Mouse (Mus musculus) forebrain, embryonic 16.5 days (tissue): ENCODE data around the gene Entpd7. TPM values are rescaled to one million over a fixed set of nuclear protein-coding genes. Genes with fewer than 3 reads are reported as not detected.

ENCODE experiments used
- ATAC-seq: fragments of 200-750 bp; cut with Nextera tagmentation; 2 replicates; pipeline ENCODE4 v1.8.0; 2017; ENCODE audit warnings: mild to moderate bottlenecking, moderate library complexity
- H3K27ac ChIP-seq: fragments of 300-500 bp; sonication (generic); 2 replicates; pipeline ENCODE4 v1.5.1; 2014; ENCODE audit warnings: low read length, control low read depth
- H3K27me3 ChIP-seq: fragments of 300-500 bp; sonication (generic); replicated peaks from 2 replicates; pipeline ENCODE4 v1.6.1; 2014; ENCODE audit warnings: low read length; ENCODE audit not compliant: control insufficient read depth, insufficient read depth
- H3K36me3 ChIP-seq: fragments of 300-500 bp; sonication (generic); 2 replicates; pipeline ENCODE4 v1.6.1; 2014; ENCODE audit not compliant: control insufficient read depth, insufficient read depth
- H3K4me1 ChIP-seq: fragments of 300-500 bp; sonication (generic); replicated peaks from 2 replicates; pipeline ENCODE4 v1.6.1; 2014; ENCODE audit warnings: low read length; ENCODE audit not compliant: control insufficient read depth, insufficient read depth
- H3K4me2 ChIP-seq: fragments of 300-500 bp; sonication (generic); 2 replicates; pipeline ENCODE4 v1.6.1; 2014; ENCODE audit warnings: mild to moderate bottlenecking, low read length, control low read depth
- H3K4me3 ChIP-seq: fragments of 300-500 bp; sonication (generic); replicated peaks from 2 replicates; pipeline ENCODE4 v1.5.1; 2014; ENCODE audit warnings: mild to moderate bottlenecking, low read length, control low read depth
- H3K9ac ChIP-seq: fragments of 300-500 bp; sonication (generic); replicated peaks from 2 replicates; pipeline ENCODE4 v1.6.1; 2014; ENCODE audit warnings: low read depth, low read length, control low read depth
- H3K9me3 ChIP-seq: fragments of 300-500 bp; sonication (generic); 2 replicates; pipeline ENCODE4 v1.6.1; 2016; ENCODE audit warnings: low read length; ENCODE audit not compliant: control insufficient read depth
- WGBS: fragments of 180-500 bp; shearing (Covaris S2); extraction: QIAGEN DNeasy Blood & Tissue Kit; methylation state at CpG from one replicate; pipeline ENCODE4 v1.1.7; 2014; 5-methylcytosine and 5-hydroxymethylcytosine counted together
- polyA plus RNA-seq: library from polyadenylated mRNA; unstranded; fragments of >200 nt; fragmentation: Nextera tagmentation; extraction: Ambion mirVana; gene quantifications from 2 replicates; pipeline ENCODE4 v1.2.1, GENCODE M21; 2015

Entpd7 gene
- polyA plus RNA-seq, 1 experiment from 2014 or later = 9.6 TPM

DNA sequence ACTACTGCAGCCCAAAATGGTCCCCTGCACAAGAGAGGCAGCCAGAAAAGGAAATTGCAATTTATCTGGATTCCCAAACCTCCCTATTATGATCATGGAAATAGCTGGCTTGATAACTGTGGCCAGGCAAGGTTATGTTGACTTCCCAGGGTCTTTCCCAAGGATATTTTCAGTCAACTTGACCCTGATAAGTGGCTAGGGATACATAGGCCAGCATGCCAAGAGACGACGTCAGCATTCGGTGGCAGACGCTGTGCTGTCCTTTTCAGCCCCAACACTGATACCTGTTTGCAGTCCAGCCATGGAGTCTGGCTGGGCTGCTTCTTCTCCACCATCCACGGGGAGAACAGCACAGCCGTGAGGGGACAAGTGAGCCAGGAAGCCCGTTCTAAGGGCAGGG is 18.4 kb upstream of the Entpd7 start:
- ATAC-seq = no peak
- 84% methylated on average over 7 of the region's 7 CpGs for WGBS

DNA sequence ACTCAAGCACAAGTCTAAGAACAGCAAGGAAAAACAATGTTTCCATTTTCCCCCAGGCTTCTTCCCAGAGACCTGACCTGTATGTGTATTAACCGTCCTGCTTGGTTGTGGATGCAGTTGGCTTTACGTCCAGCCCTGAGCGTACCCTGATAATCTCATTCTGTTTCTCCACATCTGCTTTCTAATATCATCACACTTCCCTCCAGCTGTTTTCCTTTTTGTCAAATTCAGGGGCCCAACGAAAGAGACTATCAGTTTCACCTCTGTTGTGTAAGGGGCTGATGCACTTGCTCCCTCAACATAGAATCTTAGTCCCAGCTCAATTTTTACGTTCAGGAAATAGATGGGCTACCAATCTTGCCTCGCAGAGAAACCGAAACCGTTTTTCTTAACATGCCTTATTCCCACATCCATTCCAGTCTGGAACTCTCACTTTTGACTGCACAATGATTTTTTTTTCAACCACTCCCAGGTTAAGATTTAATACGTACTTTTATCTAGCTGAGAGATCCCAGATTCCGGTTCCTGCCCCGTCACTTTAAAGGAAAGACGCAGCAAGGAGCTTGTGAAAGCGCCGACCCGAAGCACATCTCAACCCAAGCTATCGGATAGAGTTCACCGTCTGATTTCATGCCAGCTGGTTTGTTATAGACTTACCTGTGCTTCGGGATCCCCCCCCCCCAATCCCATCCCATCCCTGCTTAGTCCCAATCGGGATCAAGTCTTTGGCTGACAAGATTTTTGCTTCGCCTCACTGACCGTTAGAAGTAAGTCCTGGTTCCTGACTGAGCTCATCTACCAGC is 15.8 kb upstream of the Entpd7 start:
- peak overlapping the region; percentile 83 for H3K4me3 ChIP-seq
- 9% methylated on average over 21 of the region's 21 CpGs for WGBS
- H3K36me3 ChIP-seq = no peaks in the 10 kb centered on the region
- peaks cover 19% of the 10 kb centered on the region for H3K4me1 ChIP-seq
- H3K27ac ChIP-seq = no peak overlapping the region
- H3K4me2 ChIP-seq = peak overlapping the region; percentile 76
- no peaks in the 10 kb centered on the region for H3K9me3 ChIP-seq
- H3K27me3 ChIP-seq = no peaks in the 10 kb centered on the region
- ATAC-seq = no peak
- H3K9ac ChIP-seq = peak overlapping the region; percentile 91

More for the DNA sequence above, 18.4 kb upstream of the Entpd7 start:
- H3K27me3 ChIP-seq = no peaks in the 10 kb centered on the region
- H3K27ac ChIP-seq = no peak overlapping the region
- H3K4me1 ChIP-seq = peaks cover 16% of the 10 kb centered on the region
- no peak overlapping the region for H3K4me3 ChIP-seq
- no peaks in the 10 kb centered on the region for H3K9me3 ChIP-seq
- no peak overlapping the region for H3K4me2 ChIP-seq
- H3K9ac ChIP-seq = no peak overlapping the region
- no peaks in the 10 kb centered on the region for H3K36me3 ChIP-seq

- H3K27ac ChIP-seq = peak overlapping the region; percentile 69
- no peaks in the 10 kb centered on the region for H3K9me3 ChIP-seq
- peak overlapping the region; percentile 91 for H3K9ac ChIP-seq
- H3K4me1 ChIP-seq = peaks cover 19% of the 10 kb centered on the region
- no peaks in the 10 kb centered on the region for H3K27me3 ChIP-seq
- H3K4me3 ChIP-seq = peak overlapping the region; percentile 83
- no peak; the same call in 1 of the 2 replicates for ATAC-seq
- H3K36me3 ChIP-seq = no peaks in the 10 kb centered on the region
- H3K4me2 ChIP-seq = peak overlapping the region; percentile 76
- 0% methylated on average over 24 of the region's 29 CpGs for WGBS
Measured at GRCm38 (mm10) chr19:43674316-43674689, 15.2 kb upstream of the Entpd7 start.

DNA sequence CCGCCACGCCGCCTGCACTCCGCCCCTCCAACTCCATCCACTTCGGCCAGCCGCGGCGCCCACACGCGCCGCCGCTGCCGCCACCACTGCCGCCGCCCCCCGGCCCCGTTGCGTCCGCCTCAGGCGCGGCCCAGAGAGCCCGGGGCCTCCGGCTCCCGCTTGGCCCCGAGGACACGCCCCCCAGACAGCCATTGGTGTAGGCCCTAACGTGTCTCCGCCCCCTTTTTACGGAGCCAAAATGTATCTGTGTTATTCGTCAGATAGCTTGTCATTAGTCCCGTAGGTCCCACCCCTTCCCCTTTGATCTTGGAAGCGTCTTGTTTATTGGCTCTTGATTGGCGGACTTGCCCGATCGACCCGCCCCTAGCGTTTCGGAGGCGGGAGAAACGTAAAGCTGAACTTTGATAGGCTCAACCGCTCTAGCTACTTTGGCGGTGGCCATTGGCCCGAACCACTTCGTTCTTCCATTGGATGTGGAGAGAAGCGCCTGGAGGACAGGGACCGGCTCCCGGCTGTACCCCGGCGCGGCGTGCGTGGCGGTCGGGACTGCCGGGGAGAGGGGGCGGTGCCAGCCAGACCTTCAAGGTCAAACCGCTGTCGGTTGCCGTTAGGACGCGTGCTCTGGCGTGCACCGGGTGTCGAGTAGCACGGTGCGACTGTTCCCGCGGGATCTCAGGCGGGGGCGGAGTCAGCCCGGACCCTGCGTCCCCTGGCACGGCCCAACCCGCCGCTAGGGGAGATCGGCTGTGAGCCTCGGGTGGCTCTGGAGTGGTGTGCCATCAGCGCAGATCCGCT is 14.5 kb upstream of the Entpd7 start, which contains the start of gene Slc25a28:
Slc25a28 (minus strand) TSS at position 152 of the 795 bp plus-strand sequence.
- H3K27ac ChIP-seq = peak within 1 kb of the TSS; percentile 97
- H3K27me3 ChIP-seq = no peaks in the 10 kb centered on the region
- peaks cover 19% of the 10 kb centered on the region for H3K4me1 ChIP-seq
- peak within 1 kb of the TSS; percentile 83 for H3K4me2 ChIP-seq
- WGBS = under 1% methylated on average over 77 of the region's 79 CpGs
- H3K9me3 ChIP-seq = no peaks in the 10 kb centered on the region
- H3K36me3 ChIP-seq = no peaks in the 10 kb centered on the region
- peak; percentile 96 for ATAC-seq
- H3K9ac ChIP-seq = peak within 1 kb of the TSS; percentile 91
- peak within 1 kb of the TSS; percentile 83 for H3K4me3 ChIP-seq

DNA sequence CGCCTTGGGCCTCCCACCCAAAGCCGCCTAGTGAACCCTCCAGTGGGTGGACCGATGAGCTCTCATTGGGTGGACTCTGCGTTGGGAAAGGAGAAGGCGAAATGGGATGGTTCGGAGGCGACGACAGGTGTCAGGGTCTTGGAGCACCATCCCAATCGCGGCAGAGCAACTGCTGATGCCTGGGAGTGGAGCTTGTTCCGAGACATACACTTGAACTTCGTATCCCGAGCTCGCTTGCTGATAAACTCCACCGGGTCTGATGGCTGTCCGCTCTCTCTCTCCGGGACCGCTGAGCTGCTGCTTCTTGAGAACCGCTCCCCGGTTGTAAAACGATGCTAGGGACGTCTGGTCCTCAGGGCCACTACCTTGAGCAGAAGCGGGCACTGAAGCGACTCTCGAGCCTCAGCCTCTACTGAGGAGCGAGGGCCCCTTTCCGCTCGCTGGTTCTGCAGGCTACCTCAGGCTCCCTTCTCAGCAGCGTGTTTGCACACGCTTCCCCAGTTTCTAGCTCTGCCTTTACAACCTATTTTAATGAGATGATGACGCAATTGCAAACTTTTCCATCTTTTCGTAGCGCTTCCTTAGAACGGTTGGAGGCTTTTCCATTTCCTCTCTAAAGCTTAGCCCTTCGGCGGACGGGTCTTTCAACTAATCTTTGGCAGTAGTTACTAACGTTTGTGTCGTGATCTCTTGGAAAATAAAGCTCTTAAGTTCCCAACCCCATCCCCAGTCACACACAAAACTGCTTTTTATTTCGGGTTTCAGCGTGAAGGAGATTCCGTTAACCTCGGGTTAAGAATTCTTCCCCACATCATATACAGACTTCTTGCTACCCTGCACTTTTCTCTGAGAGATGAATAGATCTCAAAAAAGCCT is 13.7 kb upstream of the Entpd7 start:
- no peaks in the 10 kb centered on the region for H3K36me3 ChIP-seq
- ATAC-seq = no peak; the same call in 1 of the 2 replicates
- H3K27ac ChIP-seq = peak overlapping the region; percentile 97
- peak overlapping the region; percentile 83 for H3K4me2 ChIP-seq
- H3K9me3 ChIP-seq = no peaks in the 10 kb centered on the region
- H3K4me1 ChIP-seq = peaks cover 19% of the 10 kb centered on the region
- H3K4me3 ChIP-seq = peak overlapping the region; percentile 83
- no peaks in the 10 kb centered on the region for H3K27me3 ChIP-seq
- under 1% methylated on average over 43 of the region's 43 CpGs for WGBS
- H3K9ac ChIP-seq = peak overlapping the region; percentile 70

GRCm38 (mm10) chr19:43678467-43679003 is 10.9 kb upstream of the Entpd7 start:
- 85% methylated on average over 8 of the region's 8 CpGs for WGBS
- H3K9ac ChIP-seq = no peak overlapping the region
- no peaks in the 10 kb centered on the region for H3K9me3 ChIP-seq
- H3K4me3 ChIP-seq = no peak overlapping the region
- peaks cover 12% of the 10 kb centered on the region for H3K4me1 ChIP-seq
- no peak for ATAC-seq
- no peak overlapping the region for H3K27ac ChIP-seq
- no peaks in the 10 kb centered on the region for H3K27me3 ChIP-seq
- H3K36me3 ChIP-seq = no peaks in the 10 kb centered on the region
- no peak overlapping the region for H3K4me2 ChIP-seq

DNA sequence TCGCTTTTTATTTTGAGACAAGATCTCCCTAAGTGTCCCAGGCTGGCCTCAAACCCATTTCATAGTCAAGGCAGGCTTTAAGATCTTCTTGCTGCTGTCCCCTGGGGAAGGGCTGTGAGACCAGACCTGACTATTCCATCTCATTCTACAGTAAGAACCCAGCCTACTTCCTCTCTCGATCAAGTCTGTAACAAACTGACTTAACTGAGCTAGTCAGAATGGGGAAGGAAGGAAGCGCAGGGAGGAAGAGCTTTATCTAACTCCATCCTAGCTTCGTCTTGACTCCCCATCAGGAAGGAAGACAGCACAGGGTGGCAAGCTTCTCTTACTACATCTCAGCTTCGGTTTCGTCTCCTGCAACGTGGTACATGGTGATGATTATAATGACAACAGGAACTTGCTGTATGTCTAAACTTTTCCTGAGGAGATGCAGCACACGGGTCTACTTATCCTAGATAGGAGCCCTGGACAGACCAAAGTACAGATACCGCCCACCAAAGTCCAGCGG is 9.9 kb upstream of the Entpd7 start:
- H3K9me3 ChIP-seq = no peaks in the 10 kb centered on the region
- no peak overlapping the region for H3K4me2 ChIP-seq
- no peaks in the 10 kb centered on the region for H3K36me3 ChIP-seq
- H3K27ac ChIP-seq = no peak overlapping the region
- no peak overlapping the region for H3K9ac ChIP-seq
- H3K27me3 ChIP-seq = no peaks in the 10 kb centered on the region
- WGBS = 89% methylated on average over 10 of the region's 10 CpGs
- no peak for ATAC-seq
- H3K4me3 ChIP-seq = no peak overlapping the region
- H3K4me1 ChIP-seq = peaks cover 7% of the 10 kb centered on the region

DNA sequence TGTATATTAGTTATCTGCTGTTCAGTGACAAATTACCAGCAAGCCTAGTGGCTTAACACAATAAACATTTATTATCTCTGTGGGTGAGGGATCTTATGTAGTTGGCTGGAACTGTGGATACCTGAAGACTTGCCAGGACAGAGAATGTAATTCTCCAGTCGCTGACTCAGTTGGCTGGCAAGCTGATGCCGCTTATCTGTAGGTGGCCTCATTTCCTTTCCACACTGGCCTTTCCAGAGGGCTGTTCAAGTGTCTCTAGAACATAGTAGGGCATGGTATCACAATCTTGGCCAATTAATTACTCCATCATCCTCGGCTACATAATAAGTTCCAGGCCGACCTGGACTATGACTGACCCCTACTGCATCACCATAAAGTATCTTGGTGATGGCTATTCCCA is 7.9 kb upstream of the Entpd7 start:
- Histone ChIP-seq H3K4me2 (no peak overlapping the region), H3K36me3 (no peaks in the 10 kb centered on the region), H3K27me3 (no peaks in the 10 kb centered on the region), H3K27ac (no peak overlapping the region), H3K9ac (no peak overlapping the region), H3K4me1 (peaks cover under 1% of the 10 kb centered on the region; the same call in 1 of the 2 replicates), H3K4me3 (no peak overlapping the region), H3K9me3 (no peaks in the 10 kb centered on the region)
- ATAC-seq = no peak
- WGBS = 91% methylated on average over 4 of the region's 4 CpGs
